Mouse (Mus musculus) adrenal gland, postnatal 25 days (tissue): ENCODE data around the gene Ahrr. TPM values are rescaled to one million over a fixed set of nuclear protein-coding genes. Genes with fewer than 3 reads are reported as not detected.

Experiments
- DNase-seq: peaks from one replicate; pipeline ENCODE4 v3.0.0; 2021; ENCODE audit warnings: mixed read lengths
- long read RNA-seq: library from polyadenylated mRNA; stranded (forward); transcript quantifications from one replicate; pipeline ENCODE4 v2.0.0, GENCODE M21; 2021
- total RNA-seq: library from RNA; stranded (reverse); gene quantifications from 2 replicates; pipeline ENCODE4 v1.2.3, GENCODE M21; 2021

The Ahrr gene
- total RNA-seq = 1.1 and 1.7 TPM in 2 replicates
- long read RNA-seq = 0 reads

- peak; percentile 72 for DNase-seq
Observed at GRCm38 (mm10) chr13:74292167-74292566, at the start of gene Ahrr. Gene Ahrr (minus strand): TSS chr13:74292331.

- peak; percentile 6 for DNase-seq
Observed at GRCm38 (mm10) chr13:74341036-74341435, 48.9 kb upstream of the Ahrr start.

GRCm38 (mm10) chr13:74329321-74329720 is 37.2 kb upstream of the Ahrr start:
- no peak for DNase-seq

- DNase-seq = peak; percentile 92
Observed at GRCm38 (mm10) chr13:74317170-74317849, 25.2 kb upstream of the Ahrr start, which contains the start of gene Pdcd6. Gene Pdcd6 (minus strand): TSS chr13:74317580.

GRCm38 (mm10) chr13:74316789-74317169 is 24.6 kb upstream of the Ahrr start:
- DNase-seq = no peak

- no peak for DNase-seq
Observed at GRCm38 (mm10) chr13:74316386-74316785, 24.3 kb upstream of the Ahrr start.

GRCm38 (mm10) chr13:74314616-74315015 is 22.5 kb upstream of the Ahrr start:
- no peak for DNase-seq

- no peak for DNase-seq
Observed at GRCm38 (mm10) chr13:74305780-74306179, 13.6 kb upstream of the Ahrr start.

- no peak for DNase-seq
Observed at GRCm38 (mm10) chr13:74305380-74305779, 13.2 kb upstream of the Ahrr start.

GRCm38 (mm10) chr13:74302050-74303037 is 10.2 kb upstream of the Ahrr start:
- DNase-seq = no peak

GRCm38 (mm10) chr13:74301607-74301984 is 9.5 kb upstream of the Ahrr start:
- no peak for DNase-seq

- DNase-seq = peak; percentile 74
Observed at GRCm38 (mm10) chr13:74300925-74301606, 8.9 kb upstream of the Ahrr start.

- no peak for DNase-seq
Observed at GRCm38 (mm10) chr13:74296376-74296775, 4.2 kb upstream of the Ahrr start.

GRCm38 (mm10) chr13:74289646-74290045 is 2.5 kb downstream of the Ahrr start:
- no peak for DNase-seq

- DNase-seq = no peak
Observed at GRCm38 (mm10) chr13:74282299-74282698, 9.8 kb downstream of the Ahrr start.

GRCm38 (mm10) chr13:74275726-74276125 is 16.4 kb downstream of the Ahrr start:
- no peak for DNase-seq

- peak; percentile 44 for DNase-seq
Observed at GRCm38 (mm10) chr13:74260231-74260992, 31.7 kb downstream of the Ahrr start.

GRCm38 (mm10) chr13:74259460-74260230 is 32.5 kb downstream of the Ahrr start:
- peak; percentile 75 for DNase-seq

GRCm38 (mm10) chr13:74246494-74246893 is 45.6 kb downstream of the Ahrr start:
- peak; percentile 46 for DNase-seq

GRCm38 (mm10) chr13:74245899-74246231 is 46.3 kb downstream of the Ahrr start:
- no peak for DNase-seq
